Mouse (Mus musculus): Measurements from ENCODE around the gene Tnfaip3.

Gene Tnfaip3

DNA sequence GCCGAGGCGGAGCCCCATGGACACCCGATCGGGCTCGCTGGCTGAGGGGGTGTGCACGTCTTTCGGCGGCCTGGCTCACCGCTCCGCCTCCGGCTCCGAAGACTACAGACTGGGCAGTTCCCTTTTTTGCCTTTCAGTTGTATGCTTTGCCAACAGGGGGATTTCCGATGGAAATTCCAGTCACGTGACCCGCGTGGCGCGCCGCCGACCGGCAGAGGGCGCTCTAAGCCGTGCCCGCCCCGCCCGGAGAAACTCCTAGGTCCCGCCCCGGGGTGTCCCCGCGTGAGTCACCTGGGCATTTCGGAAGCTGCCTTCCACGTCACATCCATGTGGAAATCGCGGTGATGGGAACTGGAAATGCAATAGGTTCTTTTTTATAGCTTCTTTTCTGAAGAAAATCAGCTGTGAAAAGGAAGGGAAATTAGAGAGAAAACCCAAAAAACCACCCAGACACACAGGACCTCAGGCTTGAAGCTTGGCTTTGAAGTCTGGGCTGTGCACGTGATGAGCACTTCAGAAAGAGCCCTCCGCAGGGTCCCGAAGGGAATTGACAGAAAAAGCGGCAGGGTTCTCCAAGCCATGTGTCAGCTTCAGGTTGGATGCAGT is at the start of gene Tnfaip3:
Gene Tnfaip3 (minus strand): TSS at position 401 of the 606 bp plus-strand sequence.
- ATAC-seq (ENCODE audit: insufficient number of reproducible peaks, low FRiP score, low TSS enrichment): peak; percentile 84

DNA sequence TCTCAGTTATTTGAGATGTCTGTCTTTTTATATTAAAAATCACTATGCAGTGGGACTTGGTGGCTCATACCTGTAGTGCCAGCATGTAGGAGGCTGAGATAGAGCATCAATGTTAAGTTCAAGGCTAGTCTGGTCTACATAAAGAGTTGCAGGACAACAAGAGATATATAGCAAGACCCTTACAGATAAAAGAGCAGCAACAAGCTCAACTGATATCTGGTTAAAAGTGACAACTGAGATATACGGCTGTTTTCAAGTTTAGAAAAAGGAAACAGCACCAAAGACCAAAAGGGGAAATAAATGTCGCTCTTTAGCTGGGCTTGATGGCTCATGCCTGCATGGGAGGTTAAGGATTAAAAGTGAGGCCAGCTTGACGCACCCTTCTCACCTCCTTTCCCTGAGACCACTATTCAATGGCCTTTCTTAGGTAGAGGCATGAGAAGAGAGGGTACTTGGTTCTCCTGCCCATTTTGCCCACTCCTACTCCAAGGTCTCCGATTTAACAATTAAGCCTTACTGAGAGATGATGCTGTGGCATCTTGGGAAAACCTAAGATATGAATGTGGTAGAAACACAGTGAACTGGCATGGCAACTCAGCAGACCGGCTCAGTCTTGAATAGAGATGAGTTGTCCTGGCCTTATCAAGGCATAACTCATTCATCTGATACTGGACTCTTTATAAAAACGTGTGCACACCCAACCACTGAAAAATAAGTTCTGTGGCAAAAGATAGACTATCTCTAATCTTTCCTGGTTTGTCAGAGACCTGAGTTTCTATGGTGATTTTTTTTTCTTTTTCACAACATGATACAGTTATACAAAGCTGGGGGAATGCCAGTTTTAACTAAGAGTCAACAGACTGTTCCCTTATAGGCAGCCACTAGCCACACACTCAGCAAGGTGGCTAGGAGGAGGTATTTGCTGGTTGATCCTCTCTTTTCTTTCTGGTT is 49.5 kb upstream of the Tnfaip3 start:
- ATAC-seq (ENCODE audit: insufficient number of reproducible peaks, low FRiP score, low TSS enrichment): no peak

DNA sequence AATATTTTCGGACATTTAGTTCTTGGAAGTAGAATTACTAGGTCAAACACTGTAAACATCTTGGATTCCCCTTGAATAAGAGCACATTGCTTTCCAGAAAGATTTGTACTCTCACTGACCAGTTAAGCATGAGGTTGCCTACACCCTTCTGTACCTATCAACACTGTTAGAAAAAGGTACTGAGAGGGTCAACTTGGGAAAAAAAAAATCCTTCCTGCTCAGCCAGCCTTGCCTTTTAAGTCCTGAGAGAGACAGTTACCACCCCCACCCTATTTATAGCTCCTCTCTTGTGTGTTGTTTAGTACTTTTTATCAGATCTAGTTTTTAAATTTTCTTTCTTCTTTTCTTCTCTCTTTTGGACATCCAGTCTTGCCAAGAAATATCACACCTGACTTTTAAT is 48.2 kb upstream of the Tnfaip3 start:
- no peak for ATAC-seq (ENCODE audit: insufficient number of reproducible peaks, low FRiP score, low TSS enrichment)

DNA sequence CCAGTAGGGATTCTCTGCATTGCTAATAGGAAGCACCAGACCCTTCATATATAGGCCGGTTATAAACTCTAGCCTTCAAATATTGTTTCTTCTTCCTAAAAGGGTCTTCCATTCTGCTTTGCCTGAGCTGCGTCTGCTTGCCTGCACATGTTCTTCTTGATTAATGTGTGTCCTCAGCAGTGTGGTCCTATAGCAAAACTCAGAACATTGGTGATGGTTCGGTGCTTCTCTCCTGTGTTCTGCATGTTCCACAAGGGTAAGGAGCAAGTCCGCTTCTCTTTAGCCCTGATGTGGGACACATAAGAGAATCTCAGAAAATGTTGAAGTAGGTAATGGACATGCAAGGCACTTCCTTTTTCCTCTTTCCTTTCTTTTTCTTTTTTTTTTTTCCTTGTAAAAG is 47.8 kb upstream of the Tnfaip3 start:
- no peak for ATAC-seq (ENCODE audit: insufficient number of reproducible peaks, low FRiP score, low TSS enrichment)

DNA sequence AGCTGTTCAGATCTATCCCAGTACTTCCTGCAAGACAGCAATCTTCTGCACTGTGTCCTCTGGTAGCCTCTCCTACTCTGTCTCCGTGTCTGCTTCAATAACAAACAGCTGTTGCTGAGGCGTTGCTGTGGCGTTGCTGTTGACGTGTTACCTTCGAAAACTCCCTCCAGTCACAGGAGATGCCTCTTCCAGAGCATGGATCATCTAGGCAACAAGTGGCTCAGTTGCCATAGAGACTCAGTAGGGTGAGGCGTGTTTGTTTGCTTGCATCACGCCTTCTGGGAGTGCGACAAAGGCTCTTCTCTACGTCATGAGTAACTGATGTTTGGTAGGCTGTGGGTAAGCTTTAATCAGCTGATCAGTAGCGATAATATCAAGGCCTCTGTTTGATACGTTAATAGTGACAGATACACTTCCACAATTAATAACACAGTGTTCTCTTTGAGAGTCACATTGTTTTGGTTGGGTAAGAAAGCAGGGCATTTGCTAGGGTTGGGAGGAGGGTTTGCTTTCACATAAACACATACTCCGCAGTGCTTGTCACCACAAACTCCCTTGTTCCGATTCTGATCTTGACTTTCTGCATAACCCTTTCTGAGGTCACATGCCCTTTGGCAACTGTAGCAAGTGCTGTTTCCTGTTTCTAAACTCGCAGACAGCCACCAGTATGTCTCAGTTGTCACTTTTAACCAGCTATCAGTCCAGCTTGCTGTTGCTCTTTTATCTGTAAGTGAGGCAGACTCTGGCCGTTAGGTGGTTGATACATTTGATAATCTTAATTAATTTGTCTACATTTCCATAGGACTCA is 46.8 kb upstream of the Tnfaip3 start:
- ATAC-seq (ENCODE audit: insufficient number of reproducible peaks, low FRiP score, low TSS enrichment): no peak; the same call in 1 of the 2 replicates

DNA sequence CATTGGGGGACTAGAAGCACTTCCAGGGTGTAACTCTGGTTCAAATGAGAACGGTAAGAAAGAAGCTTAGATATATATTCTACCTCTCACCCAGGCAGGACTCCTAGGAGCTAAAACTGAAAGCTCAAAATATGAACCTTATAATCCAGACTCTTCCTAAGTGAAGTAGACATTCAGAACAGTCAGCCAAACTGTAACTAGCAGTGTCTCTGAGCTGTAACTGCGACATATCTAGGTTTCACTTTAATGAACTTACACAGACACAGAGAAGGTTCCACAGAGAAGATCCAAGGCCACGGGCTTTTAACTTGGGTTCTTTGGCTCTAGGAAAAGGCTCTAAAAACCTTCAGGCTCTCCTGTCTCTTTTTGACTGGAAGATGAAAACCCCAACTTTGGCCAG is 45.7 kb upstream of the Tnfaip3 start:
- ATAC-seq (ENCODE audit: insufficient number of reproducible peaks, low FRiP score, low TSS enrichment): no peak

DNA sequence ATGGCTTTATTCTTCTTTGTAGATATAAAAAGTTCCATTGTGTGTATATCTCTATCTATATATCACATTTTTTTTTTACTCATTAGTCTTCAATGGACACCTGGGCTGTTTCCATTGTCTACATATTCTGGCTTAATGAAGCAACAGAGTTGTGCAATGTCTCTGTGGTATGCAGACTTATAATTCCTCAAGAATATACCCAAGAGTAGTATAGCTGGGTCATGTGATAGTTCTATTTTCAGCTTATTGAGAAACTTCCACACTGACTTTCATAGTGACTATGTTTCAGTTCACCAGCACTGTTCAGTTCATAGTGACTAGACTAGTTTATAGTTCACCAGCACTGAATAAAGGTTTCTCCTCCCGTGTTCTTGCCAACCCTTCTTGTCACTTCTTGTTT is 38.1 kb upstream of the Tnfaip3 start:
- ATAC-seq (ENCODE audit: insufficient number of reproducible peaks, low FRiP score, low TSS enrichment): no peak

DNA sequence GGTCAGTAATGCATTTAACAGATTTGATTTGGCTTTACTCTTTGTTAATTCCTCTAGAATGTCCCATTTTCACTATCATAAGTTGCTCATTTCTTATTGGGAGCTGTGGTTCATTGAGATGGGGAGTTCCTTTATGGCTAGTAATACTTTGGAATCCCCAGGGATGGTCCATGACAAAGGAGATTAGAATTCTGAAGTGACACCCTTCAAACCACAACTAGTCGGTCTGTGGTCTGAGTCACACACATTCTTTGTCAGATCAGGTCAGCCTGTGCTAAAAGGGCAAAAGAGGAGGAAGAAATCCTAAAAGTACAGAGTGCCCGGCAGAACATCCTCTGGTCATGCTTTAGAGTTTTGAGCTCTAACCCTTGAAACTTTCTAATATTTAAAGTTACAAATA is 30.5 kb upstream of the Tnfaip3 start:
- ATAC-seq (ENCODE audit: insufficient number of reproducible peaks, low FRiP score, low TSS enrichment): no peak

DNA sequence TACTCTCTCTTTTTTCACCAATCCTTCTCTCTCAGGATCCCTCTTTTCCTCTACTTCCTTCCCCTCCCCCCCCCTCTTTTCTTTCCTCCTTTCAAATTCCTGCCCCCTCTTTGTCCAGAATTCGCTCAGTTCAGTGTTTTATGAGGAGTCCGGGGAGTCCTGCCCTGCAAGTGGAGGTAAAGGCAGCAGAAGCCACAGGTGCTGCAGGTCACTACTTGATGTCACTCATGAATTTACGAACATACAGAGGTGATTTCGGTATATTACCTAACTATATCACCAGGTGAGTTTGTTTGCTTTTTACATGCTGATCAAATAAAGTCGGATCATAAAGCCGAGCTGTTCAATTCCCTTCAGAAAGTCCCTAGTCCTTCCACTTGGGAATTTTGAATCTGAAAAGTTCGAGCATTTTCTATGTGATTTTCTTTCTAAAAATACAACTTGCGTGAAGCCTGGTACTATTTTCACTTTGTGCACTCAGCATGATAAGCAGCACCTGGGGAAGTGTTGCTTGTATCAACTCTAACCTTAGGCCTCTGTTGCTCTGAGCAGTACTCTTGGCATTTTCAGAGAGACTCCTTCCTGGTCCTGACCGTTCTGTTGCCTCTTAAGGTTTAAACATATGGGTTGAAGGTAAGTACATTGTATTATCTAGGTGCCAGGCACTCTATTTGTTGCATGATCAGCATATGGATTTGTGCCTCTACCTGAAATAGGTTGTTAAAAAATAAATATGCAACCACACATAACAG is 29.5 kb upstream of the Tnfaip3 start:
- ATAC-seq (ENCODE audit: insufficient number of reproducible peaks, low FRiP score, low TSS enrichment): no peak

DNA sequence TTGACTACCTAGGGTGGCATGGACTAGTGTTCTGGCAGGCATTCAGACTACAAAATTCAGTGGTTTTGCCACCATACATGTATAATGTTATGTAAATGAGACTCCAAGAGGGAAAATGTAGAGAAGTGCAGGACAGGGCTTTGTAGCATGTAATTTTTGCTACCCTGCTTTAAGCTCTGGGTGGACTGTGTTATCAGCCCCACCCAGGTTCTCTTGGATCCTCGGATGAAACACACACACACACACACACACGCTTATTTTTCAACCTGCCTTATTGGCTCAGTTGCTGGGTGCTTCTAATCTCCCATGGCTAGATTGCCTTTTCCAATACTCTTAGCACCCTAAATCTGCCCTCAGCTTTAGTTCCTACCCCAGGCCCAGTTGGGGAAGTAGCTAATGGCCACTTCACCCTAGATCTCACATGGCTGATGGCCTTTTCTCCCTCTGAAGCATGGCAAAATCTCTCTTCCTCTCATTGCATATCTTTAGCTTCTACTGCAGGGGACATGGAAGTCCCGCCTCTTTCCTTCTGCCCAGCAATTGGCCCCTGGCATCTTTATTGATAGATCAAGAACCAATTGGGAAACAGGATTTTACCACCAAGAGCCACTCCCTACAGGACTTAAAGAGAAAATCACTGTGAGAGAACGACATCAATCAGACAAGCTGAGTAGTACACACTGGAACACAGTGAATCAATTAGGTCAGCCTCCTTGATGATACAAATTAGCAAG is 28.2 kb upstream of the Tnfaip3 start:
- no peak for ATAC-seq (ENCODE audit: insufficient number of reproducible peaks, low FRiP score, low TSS enrichment)

DNA sequence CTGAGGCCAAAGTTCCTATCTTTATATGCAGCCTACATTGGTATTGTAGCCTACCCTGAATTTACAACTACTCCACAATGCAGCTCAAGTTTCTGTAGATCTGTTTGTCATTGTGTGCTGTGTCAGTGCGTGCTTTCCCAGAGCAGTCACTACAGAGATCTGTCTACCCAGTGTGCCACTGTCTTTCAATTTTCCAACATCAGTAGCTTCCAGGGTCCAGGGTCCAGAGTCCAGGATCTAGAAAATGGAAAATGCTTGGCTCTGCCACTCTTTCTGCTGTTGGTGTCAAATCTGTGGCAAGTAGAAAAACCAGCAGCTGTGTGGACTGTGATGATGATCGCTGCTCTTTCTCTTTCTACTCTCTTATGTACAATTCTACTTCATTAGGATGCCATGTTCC is 24.7 kb upstream of the Tnfaip3 start:
- no peak for ATAC-seq (ENCODE audit: insufficient number of reproducible peaks, low FRiP score, low TSS enrichment)

DNA sequence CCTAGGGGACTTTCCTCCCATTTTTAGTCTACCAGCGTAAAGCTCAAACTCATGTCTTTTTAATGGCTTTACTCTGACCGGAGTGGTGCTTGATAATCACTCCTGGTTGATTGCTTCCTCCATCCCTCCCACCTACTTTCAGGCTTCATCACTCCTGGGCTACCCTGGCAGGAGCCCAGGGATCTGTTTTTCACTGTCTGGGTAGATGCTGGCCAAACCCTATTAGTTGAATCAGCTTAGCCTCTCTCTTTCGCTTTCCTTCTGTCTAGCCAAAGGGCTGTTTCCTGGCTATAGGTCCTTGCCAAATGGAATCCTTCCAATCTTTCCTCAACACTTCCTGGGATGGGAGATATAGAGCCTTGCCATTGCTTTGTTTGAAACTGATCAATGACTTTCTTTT is 19.3 kb upstream of the Tnfaip3 start:
- ATAC-seq (ENCODE audit: insufficient number of reproducible peaks, low FRiP score, low TSS enrichment): no peak

DNA sequence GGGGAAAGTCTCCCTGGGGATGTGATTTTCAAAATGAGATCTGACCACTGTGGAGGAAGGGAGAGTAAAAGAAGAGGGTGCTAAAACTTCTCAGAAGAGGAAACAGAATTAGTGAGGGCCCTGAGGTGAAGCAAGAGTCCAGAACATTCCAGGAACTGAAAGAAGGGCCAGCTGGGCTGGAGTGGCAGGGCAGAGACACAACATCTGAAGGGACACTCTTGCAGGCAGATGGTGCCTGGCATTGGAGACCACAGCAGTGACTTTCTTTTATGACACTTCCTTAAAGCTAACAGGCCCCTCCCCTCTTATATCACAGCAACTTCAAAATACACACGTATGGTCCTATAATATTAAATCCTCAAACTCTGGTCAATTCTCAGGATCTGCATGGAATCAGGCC is 18.2 kb upstream of the Tnfaip3 start:
- ATAC-seq (ENCODE audit: insufficient number of reproducible peaks, low FRiP score, low TSS enrichment): no peak

DNA sequence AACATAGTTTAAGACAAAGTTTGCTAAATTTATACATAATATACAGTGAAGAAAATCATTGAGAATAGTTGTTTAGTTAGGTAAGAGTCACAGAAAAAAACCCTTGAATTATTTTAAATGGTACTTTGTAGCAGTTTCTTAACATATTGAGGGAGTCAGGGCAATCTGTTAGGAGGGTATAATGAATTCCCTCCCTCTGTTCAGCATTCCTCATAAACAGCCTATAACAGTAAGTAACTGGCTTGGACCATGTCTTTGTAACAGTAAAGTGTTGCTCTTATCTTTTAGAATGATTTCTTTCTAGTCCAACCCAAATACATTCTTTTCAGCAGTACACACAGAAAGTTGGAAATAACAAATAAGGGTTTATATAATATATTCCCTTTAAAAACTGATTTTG is 16.4 kb upstream of the Tnfaip3 start:
- ATAC-seq (ENCODE audit: insufficient number of reproducible peaks, low FRiP score, low TSS enrichment): no peak

DNA sequence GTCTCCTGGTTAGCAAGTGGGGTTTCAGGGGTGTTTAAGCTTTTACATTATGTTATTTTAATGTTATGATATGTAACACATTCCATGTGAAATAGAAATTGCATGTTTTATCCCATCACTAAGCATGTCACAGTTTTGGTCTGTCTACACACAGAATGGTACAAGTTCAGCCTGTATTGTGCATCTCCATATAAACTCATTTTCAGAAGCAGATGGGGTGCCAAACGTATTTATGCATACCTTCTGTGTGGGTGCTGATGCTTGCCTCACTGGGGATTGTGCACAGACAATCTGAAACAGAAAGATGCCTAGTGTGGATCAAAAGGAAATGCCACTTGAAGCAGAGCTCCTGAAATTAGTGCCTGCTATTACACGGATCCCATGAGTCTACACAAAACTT is 15.2 kb upstream of the Tnfaip3 start:
- ATAC-seq (ENCODE audit: insufficient number of reproducible peaks, low FRiP score, low TSS enrichment): no peak

DNA sequence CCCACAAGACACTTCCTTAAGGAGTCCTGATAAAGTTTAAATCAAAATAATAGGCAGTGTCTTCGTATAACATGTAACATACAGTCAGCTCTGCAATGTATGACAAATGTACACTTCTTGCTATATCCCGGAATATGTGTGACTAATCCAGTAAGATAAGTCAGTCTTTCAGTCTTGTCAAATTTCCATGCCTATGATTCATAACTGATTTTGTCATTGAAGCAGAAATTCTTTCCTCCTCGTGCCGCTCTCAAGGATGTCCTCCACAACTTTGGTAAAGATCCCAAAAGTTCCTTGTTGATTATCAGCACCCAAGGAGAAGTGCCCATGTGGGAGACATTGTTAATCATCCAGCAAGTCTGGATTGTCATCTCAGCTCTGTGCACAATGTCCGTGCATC is 11.3 kb upstream of the Tnfaip3 start:
- no peak for ATAC-seq (ENCODE audit: insufficient number of reproducible peaks, low FRiP score, low TSS enrichment)

DNA sequence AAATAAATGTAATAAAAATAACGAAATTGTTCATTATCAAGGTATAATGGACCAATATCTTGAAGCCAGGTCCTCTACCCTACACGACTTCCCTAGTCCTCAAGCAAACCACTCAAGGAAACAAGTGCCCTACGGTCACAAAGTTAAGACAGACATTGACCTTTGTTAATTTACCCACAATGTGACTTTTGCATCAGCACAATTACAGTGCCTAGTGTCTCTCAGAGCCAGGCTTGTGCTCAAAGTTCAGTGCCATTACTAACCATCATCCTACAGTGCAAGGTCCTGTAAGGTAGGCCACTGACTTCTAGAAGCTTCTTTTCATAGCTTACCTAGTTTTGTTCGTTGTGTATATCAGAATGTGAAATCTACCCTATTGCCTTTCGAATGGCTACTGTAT is 8.9 kb upstream of the Tnfaip3 start:
- ATAC-seq (ENCODE audit: insufficient number of reproducible peaks, low FRiP score, low TSS enrichment): no peak

DNA sequence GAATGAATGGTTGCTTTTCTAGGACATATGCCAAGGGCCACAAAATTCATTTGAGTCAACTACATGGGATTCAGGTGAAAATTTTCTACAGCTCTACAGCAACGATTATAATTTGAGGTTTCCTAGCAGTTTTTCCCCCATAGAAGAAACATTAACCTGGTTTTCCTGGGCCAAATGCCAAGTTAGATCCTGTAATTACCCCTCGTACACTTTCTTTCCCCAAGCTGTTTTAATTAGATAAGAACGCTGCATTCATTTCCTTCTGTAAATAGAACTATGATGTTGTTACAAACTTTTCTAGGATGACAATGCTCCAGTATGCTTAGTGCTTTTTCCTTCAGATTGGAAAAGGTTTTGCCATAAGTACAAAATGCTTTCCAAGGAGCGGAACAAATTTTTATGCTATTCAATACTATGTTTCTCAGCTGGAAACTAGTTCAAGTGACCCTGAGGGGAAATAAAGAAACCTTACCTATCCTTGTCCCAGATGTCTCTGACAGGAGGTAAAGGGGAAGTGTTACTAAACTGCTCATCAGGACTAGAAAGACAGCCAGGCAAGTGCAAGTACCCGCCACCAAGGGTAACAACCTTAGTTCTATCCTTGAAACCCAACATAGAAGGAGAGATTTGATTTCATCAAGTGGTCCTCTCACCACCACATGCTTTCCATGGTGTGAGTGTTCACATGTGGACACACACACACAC is 8.3 kb upstream of the Tnfaip3 start:
- no peak for ATAC-seq (ENCODE audit: insufficient number of reproducible peaks, low FRiP score, low TSS enrichment)

DNA sequence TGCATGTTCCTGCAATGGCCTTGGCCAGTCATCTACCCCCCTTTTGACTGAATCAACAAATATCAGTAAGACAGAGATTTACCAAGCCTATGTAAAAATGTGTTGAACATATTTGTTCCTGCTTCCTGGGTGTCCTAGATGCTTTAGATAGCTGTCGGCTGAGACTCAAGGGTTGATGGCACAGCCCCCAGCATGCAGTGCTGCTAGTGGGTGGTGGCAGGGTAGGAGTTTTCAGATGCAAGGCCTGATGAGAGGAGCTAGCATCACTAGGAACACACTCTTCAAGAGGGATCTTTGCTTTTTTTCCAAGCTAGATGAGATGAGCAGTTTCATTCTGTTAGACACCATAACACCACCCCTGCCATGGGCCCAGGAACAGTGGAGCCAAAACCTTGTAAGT is 6.8 kb upstream of the Tnfaip3 start:
- ATAC-seq (ENCODE audit: insufficient number of reproducible peaks, low FRiP score, low TSS enrichment): no peak

Data from cerebellum, adult (tissue).